Mouse (Mus musculus) embryonic facial prominence, embryonic 11.5 days (tissue): ENCODE results near the gene Olfr1366. TPM values are rescaled to one million over a fixed set of nuclear protein-coding genes. Genes with fewer than 3 reads are reported as not detected.

ENCODE experiments used
- ATAC-seq: fragments of 200-750 bp; cut with Nextera tagmentation; replicated peaks from 2 replicates; pipeline ENCODE4 v1.8.0; 2017; ENCODE audit warnings: low read depth; ENCODE audit not compliant: insufficient number of reproducible peaks, low FRiP score, low TSS enrichment
- DNase-seq: peaks from one replicate; pipeline ENCODE4 v3.0.0-alpha.2; 2015; ENCODE audit warnings: low spot score
- H3K27ac ChIP-seq: fragments of 300-500 bp; sonication (generic); replicated peaks from 2 replicates; pipeline ENCODE4 v1.5.1; 2014; ENCODE audit warnings: mild to moderate bottlenecking, low read depth, low read length, control low read depth
- H3K27me3 ChIP-seq: fragments of 300-500 bp; sonication (generic); 2 replicates; pipeline ENCODE4 v1.6.1; 2014; ENCODE audit warnings: mild to moderate bottlenecking, low read length, moderate library complexity, mixed read lengths; ENCODE audit not compliant: control insufficient read depth, insufficient read depth
- H3K36me3 ChIP-seq: fragments of 300-500 bp; sonication (generic); replicated peaks from 2 replicates; pipeline ENCODE4 v1.6.1; 2014; ENCODE audit warnings: low read depth, mild to moderate bottlenecking, low read length, moderate library complexity, mixed read lengths; ENCODE audit not compliant: control insufficient read depth, insufficient read depth
- H3K4me1 ChIP-seq: fragments of 300-500 bp; sonication (generic); 2 replicates; pipeline ENCODE4 v1.6.1; 2014; ENCODE audit warnings: low read length, mixed read lengths; ENCODE audit not compliant: control insufficient read depth, insufficient read depth
- H3K4me2 ChIP-seq: fragments of 300-500 bp; sonication (generic); 2 replicates; pipeline ENCODE4 v1.6.1; 2014; ENCODE audit warnings: low read depth, mild to moderate bottlenecking, control low read depth, low read length, moderate library complexity
- H3K4me3 ChIP-seq: fragments of 300-500 bp; sonication (generic); 2 replicates; pipeline ENCODE4 v1.5.1; 2014; ENCODE audit warnings: low read depth, low read length, control low read depth
- H3K9ac ChIP-seq: fragments of 300-500 bp; sonication (generic); replicated peaks from 2 replicates; pipeline ENCODE4 v1.6.1; 2014; ENCODE audit warnings: mild to moderate bottlenecking, control low read depth, low read length
- H3K9me3 ChIP-seq: fragments of 300-500 bp; sonication (generic); replicated peaks from 2 replicates; pipeline ENCODE4 v1.6.1; 2016; ENCODE audit warnings: mild to moderate bottlenecking, low read length, inconsistent platforms, mixed read lengths; ENCODE audit not compliant: control insufficient read depth
- WGBS: fragments of 180-500 bp; shearing (Covaris S2); extraction: QIAGEN DNeasy Blood & Tissue Kit; methylation state at CpG from one replicate; pipeline ENCODE4 v1.1.7; 2014; 5-methylcytosine and 5-hydroxymethylcytosine counted together
- polyA plus RNA-seq: library from polyadenylated mRNA; unstranded; fragments of >200 nt; fragmentation: Nextera tagmentation; extraction: Ambion mirVana; gene quantifications from 2 replicates; pipeline ENCODE4 v1.2.1, GENCODE M21; 2014

Olfr1366 gene
- polyA plus RNA-seq: 0.13 and 0.24 TPM in 2 replicates

GRCm38 (mm10) chr13:21542708-21543107 lies at the start of gene Olfr1366:
Gene Olfr1366 (minus strand): TSS chr13:21542808.
- no peaks in the 10 kb centered on the region for H3K4me1 ChIP-seq
- no peak within 1 kb of the TSS for H3K4me3 ChIP-seq
- DNase-seq (no peak), ATAC-seq (no peak)
- no peaks in the 10 kb centered on the region for H3K9me3 ChIP-seq
- no peak within 1 kb of the TSS for H3K9ac ChIP-seq
- 85% methylated on average over 1 of the region's 1 CpGs for WGBS
- no peak within 1 kb of the TSS for H3K4me2 ChIP-seq
- no peaks in the 10 kb centered on the region for H3K36me3 ChIP-seq
- H3K27me3 ChIP-seq: no peaks in the 10 kb centered on the region
- H3K27ac ChIP-seq: no peak within 1 kb of the TSS

- no peaks in the 10 kb centered on the region for H3K36me3 ChIP-seq
- H3K27ac ChIP-seq: no peak overlapping the region
- H3K9me3 ChIP-seq: no peaks in the 10 kb centered on the region
- no peak overlapping the region for H3K9ac ChIP-seq
- no peaks in the 10 kb centered on the region for H3K27me3 ChIP-seq
- 67% methylated on average over 2 of the region's 2 CpGs for WGBS
- no peak overlapping the region for H3K4me3 ChIP-seq
- DNase-seq (no peak), ATAC-seq (peak; percentile 39; the same call in 1 of the 2 replicates)
- H3K4me1 ChIP-seq: no peaks in the 10 kb centered on the region
- H3K4me2 ChIP-seq: no peak overlapping the region
Measured at GRCm38 (mm10) chr13:21591618-21592017, 49.0 kb upstream of the Olfr1366 start.

DNA sequence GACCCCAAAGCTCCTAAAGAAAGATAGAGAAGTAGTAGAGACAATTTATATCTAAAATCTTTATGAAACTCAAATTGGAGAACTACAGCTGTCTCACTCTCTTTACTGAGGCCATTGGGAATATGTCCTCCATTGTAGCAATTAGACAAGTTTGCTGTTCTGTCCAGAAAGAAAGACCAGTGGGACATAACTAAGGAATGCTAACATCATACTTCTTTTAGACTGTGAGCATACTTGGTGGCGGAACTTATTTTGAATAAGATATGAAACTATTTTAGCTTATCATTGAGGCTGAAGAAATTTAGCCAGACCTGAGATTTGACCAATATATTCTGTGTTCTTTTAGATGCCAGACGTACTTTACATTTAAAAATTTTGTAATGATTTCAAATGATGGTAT lies 39.1 kb upstream of the Olfr1366 start, which contains the start of gene Olfr1364:
Gene Olfr1364, minus strand, starts transcription at position 101 of the 400 bp plus-strand sequence.
- DNase-seq (no peak), ATAC-seq (no peak)
- Histone ChIP-seq H3K27ac (no peak within 1 kb of the TSS), H3K9me3 (no peaks in the 10 kb centered on the region), H3K4me3 (no peak within 1 kb of the TSS), H3K4me1 (no peaks in the 10 kb centered on the region), H3K36me3 (no peaks in the 10 kb centered on the region), H3K4me2 (no peak within 1 kb of the TSS), H3K9ac (no peak within 1 kb of the TSS), H3K27me3 (no peaks in the 10 kb centered on the region)
- 93% methylated on average over 2 of the region's 2 CpGs for WGBS

GRCm38 (mm10) chr13:21559793-21560192 lies 17.2 kb upstream of the Olfr1366 start, which contains the start of gene Olfr1535:
Gene Olfr1535 (minus strand): TSS chr13:21559893.
- no peak for ATAC-seq
- H3K4me3 ChIP-seq: no peak within 1 kb of the TSS
- no peak for DNase-seq
- no peak within 1 kb of the TSS for H3K27ac ChIP-seq
- no peaks in the 10 kb centered on the region for H3K4me1 ChIP-seq
- no peaks in the 10 kb centered on the region for H3K9me3 ChIP-seq
- H3K27me3 ChIP-seq: no peaks in the 10 kb centered on the region
- 63% methylated on average over 1 of the region's 1 CpGs for WGBS
- no peak within 1 kb of the TSS for H3K9ac ChIP-seq
- no peak within 1 kb of the TSS for H3K4me2 ChIP-seq
- no peaks in the 10 kb centered on the region for H3K36me3 ChIP-seq

DNA sequence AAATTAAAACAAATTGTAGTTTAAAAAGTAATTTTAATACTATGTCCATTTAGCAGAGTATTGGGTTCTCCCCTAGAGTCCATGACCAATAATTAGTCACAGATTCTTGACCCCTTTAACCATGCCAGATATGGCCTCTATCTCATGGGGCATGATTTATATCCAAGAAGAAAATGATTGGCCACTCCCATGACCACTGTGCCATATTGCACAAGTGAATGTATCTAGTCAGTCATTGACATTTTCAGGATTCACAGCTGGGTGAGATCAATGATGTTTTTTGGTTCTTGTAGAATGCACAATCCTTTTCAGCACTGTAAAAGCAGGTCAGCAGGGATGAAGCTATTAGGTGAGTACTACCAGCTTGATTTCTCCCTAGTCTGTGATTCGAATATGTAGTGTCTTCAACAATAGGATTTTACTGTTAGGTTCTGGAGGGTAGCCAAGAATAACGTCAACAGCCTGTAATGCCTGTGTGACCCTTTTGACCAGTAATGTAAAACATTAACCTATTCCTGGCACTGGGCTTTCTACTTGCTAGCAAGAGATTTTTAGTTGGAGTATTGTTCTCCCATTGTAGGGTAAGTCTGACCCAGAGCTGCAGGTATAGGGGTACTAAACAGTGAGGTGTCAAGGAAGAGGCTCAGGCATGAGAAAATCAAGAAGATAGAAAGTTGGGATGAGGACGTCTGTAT lies 8.0 kb upstream of the Olfr1366 start:
- no peak overlapping the region for H3K4me2 ChIP-seq
- no peaks in the 10 kb centered on the region for H3K27me3 ChIP-seq
- H3K4me3 ChIP-seq: no peak overlapping the region
- WGBS: 65% methylated on average over 3 of the region's 3 CpGs
- no peaks in the 10 kb centered on the region for H3K4me1 ChIP-seq
- no peaks in the 10 kb centered on the region for H3K36me3 ChIP-seq
- DNase-seq: no peak
- H3K27ac ChIP-seq: no peak overlapping the region
- no peak overlapping the region for H3K9ac ChIP-seq
- no peaks in the 10 kb centered on the region for H3K9me3 ChIP-seq
- ATAC-seq: no peak

DNA sequence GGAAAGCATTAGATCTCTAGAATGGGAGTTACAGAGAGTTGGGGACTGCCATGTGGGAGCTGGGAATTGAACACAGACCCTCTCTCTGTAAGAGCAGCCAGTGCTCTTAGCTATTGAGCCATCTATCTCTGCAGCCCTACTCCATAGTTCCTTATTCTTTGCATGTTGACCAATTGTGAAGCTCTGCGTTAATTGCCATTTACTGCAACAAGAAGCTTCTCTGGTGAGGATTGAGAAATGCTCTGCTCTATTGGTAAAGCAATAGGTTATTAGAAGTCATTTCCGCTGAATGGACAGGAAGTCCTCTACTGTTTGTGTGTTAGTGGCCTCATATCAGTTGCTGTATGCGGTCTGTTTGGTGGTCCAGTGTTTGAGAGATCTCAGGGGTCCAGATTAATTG lies 6.9 kb upstream of the Olfr1366 start:
- H3K4me1 ChIP-seq: no peaks in the 10 kb centered on the region
- WGBS: 94% methylated on average over 3 of the region's 3 CpGs
- no peak overlapping the region for H3K4me2 ChIP-seq
- no peaks in the 10 kb centered on the region for H3K9me3 ChIP-seq
- no peak overlapping the region for H3K4me3 ChIP-seq
- no peak for DNase-seq
- no peak for ATAC-seq
- H3K27me3 ChIP-seq: no peaks in the 10 kb centered on the region
- no peaks in the 10 kb centered on the region for H3K36me3 ChIP-seq
- no peak overlapping the region for H3K27ac ChIP-seq
- H3K9ac ChIP-seq: no peak overlapping the region

GRCm38 (mm10) chr13:21530781-21531201 lies 11.8 kb downstream of the Olfr1366 start, which contains the start of gene Zkscan8:
Gene Zkscan8 (minus strand): TSS chr13:21531120.
- Histone ChIP-seq H3K4me2 (peak within 1 kb of the TSS; percentile 64), H3K4me3 (peak within 1 kb of the TSS; percentile 85), H3K4me1 (no peaks in the 10 kb centered on the region), H3K27me3 (no peaks in the 10 kb centered on the region), H3K9ac (peak within 1 kb of the TSS; percentile 99), H3K27ac (peak within 1 kb of the TSS; percentile 94), H3K36me3 (no peaks in the 10 kb centered on the region), H3K9me3 (no peaks in the 10 kb centered on the region)
- 0% methylated on average over 37 of the region's 39 CpGs for WGBS
- peak; percentile 97 for ATAC-seq
- DNase-seq: peak; percentile 90

DNA sequence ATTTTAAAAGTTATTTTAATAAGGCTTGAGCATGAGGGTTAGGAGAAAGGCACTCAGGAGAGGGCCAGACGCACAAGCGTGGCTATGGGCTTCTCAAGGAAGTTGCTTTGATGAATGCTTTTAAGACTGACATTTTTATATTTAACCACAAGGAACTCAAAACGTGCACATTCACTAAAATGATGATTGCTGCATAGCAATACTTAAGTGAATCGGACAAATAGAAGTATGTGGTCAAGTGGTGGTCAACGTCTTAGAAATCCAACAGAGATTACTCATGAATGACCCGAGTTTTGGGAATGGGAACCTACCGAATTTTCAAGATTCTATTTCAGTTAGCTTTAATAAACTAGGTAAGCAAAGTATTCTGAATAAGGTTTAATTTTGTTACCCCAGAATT lies 12.5 kb downstream of the Olfr1366 start:
- 52% methylated on average over 7 of the region's 7 CpGs for WGBS
- DNase-seq (peak; percentile 22), ATAC-seq (no peak)
- Histone ChIP-seq H3K27me3 (no peaks in the 10 kb centered on the region), H3K4me2 (0 out of 2 replicates have a peak overlapping the region, but pooled peaks have one; percentile 24), H3K9me3 (no peaks in the 10 kb centered on the region), H3K9ac (no peak overlapping the region), H3K4me1 (no peaks in the 10 kb centered on the region), H3K27ac (no peak overlapping the region), H3K4me3 (no peak overlapping the region; the same call in 1 of the 2 replicates), H3K36me3 (no peaks in the 10 kb centered on the region)
